Mouse (Mus musculus) embryo, embryonic 10.5 days (tissue): Measurements from ENCODE around the gene Arhgap10.

Source experiments
- DNase-seq: peaks from one replicate; pipeline ENCODE4 v3.0.0-alpha.2; 2015; ENCODE audit warnings: low spot score

Arhgap10 gene

DNA sequence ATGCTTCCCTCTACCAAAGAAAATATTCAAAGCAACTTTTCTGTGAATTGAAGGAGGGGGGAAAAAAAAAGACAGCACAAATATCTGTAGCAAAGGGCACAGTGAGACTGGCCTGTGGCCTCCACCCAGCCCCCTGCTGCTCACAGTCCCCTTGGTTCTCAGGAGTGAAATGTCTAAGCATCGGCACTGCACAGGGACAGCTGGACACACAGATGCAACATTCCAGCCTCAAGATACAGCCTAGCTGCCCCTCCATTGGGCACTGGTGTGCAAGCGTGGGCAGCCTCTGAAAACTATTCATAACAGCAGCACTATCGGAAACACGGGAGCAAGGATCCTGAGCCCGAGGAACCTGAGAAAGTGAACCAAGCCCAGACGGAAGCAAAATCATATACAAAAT, 113.7 kb downstream of the Arhgap10 start:
- no peak for DNase-seq

GRCm38 (mm10) chr8:77401934-77402333, 115.8 kb downstream of the Arhgap10 start:
- DNase-seq: no peak

GRCm38 (mm10) chr8:77401140-77401539, 116.6 kb downstream of the Arhgap10 start:
- no peak for DNase-seq

DNA sequence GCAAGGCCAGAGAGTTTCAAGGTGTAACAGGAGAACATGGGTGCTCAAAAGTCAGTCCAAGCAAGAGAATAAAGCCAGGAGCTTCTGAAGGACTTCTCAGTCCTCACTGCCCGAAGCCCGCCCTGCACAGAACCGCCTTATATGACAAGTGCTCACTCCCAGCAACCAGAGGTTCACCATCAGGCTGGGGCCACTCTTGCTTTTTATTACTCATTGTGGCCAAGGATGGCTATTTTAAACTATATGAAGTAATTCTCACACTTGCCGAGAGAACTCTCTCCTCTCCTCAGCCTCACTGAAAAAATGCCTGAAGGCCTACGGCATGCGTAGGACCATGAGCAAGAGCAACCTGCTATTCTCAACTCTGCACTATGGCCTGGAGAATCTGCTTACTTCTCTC, 133.7 kb downstream of the Arhgap10 start:
- no peak for DNase-seq

DNA sequence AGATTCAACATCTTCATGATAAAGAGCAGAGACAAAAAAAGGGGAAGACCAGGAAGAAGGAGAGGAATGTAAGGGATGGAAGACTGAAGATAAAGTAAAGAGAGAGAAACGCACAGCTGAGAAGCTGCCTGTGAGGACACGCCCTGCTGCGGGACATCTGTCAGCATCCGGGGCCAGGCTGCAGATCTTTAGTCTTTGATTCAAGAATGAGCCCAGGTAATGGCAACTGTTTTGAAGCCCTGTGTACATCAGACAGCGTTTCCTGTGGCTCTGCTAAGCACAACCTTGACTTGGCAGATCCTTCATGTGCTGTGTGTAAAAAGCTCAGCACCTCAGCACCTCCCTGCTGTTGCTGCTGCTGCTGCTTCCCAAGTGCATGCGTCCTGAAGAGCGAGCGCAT, 134.1 kb downstream of the Arhgap10 start:
- no peak for DNase-seq

GRCm38 (mm10) chr8:77380844-77381243, 136.9 kb downstream of the Arhgap10 start:
- DNase-seq: no peak

DNA sequence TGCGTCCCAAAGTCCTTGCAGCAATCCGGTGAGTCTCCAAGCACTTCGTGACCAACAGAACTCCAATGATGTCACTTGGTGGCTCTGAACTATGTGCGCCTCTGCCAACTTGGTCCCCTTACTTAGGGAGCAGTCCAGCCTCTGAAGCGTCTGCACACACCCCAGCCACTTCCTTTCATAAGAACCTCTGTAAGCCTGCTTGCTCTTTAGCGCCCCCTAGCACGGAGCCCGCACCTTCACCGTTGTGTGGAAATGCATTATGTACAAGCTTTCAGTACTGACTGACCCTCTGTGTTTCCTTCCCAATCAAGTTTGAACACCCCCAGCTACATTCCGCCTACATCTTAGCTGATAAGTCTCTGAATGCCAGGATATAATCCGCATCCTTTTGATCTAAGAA, 138.5 kb downstream of the Arhgap10 start:
- DNase-seq: peak; percentile 70

DNA sequence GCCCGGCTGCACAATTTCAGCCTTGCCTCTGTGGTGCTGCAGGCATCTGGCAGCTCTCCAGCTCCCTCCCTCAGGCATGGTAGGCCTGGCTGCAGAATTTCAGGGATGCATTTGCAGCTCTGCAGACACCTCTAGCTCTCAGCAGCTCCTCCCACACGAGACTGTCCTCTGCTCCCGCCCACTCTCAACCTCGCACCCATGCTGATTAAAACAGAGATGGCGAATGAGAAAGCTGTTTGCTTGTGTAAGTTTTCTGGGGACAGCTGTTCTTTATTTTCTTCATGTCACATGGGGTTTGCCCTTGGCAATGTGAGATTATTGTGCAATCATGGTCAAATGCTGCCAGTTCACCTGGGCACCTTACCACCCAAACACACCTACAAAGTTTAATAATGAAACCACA, 141.3 kb downstream of the Arhgap10 start:
- DNase-seq: no peak

DNA sequence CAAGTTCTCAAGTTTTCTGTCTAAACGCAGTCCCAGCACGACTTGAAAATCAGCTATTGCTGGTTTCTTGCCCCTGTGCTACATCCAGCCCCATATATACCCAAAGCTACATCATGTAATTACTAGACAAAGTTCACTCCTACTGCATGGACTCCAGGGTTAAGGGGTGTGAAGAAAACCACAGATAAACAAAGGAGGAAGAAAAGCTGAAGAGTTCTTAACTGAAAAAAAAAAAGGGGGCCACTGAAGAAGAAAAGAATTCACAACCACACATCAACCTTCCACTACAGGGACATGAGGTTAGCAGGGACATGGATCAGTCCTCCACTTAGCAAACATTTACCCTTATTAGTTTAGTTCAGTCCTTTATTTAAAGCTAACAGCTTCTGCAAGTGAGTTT, 141.8 kb downstream of the Arhgap10 start:
- DNase-seq: no peak

GRCm38 (mm10) chr8:77371006-77371405, 146.7 kb downstream of the Arhgap10 start:
- no peak for DNase-seq

DNA sequence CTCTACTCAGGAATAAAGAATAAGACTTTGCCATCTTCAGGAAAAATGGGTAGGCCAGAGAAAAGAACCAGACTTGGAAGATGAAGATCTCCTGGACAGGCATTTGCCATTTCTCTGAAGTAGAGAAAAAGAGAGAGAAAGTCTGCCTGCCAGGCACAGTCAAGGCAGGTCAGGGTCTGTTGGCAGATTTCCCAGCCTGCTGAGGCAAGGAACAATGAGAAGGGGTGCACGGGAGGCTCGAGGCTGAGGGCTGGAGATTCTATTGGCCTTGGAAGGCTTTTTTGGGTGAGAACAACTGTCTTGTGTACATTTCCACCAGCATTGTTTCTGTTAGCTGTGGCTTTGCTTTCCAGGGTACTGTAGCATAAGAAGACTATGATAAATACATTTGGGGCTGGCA, 147.4 kb downstream of the Arhgap10 start:
- DNase-seq: no peak

- no peak for DNase-seq
Observed at GRCm38 (mm10) chr8:77369671-77370070, 148.1 kb downstream of the Arhgap10 start.

DNA sequence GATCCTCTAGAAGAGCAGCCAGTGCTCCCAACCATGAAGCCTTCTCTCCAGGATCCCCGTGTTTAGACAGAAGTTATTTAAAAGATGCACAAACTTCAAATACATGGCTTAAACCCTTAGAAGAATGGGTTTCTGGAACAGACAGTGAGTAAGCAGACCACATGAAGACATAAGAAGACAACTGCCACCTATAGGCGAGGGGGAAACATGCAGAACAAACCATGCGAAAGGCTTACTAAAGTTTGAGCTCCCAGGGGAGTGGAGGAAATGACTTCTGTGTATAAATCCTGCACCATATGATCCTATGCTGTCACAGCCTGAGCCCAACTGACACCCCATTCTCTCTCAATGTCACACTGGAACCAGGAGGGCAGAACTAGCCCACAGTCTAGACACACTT, 150.7 kb downstream of the Arhgap10 start:
- peak; percentile 53 for DNase-seq

DNA sequence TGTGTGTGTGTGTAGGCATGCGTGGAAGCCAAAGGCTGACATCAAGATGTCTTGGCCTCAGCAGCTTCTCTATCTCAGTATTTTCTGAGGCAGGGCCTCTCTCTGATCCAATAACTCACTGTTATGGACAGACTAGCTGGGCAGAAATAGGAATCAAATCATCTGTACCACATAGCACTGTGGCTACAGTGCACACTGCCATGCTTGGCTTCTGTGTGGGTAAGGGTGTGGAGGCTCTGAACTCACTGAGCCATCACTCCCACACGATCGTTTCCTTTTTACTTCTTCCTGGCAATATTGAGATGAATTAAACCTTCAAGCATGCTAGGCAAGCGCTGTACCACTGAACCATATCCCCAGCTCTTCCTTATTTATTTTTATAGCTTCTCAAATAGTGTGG, 151.3 kb downstream of the Arhgap10 start:
- no peak for DNase-seq

- DNase-seq: no peak
Observed at GRCm38 (mm10) chr8:77365990-77366389, 151.8 kb downstream of the Arhgap10 start.

- no peak for DNase-seq
Observed at GRCm38 (mm10) chr8:77364472-77364871, 153.3 kb downstream of the Arhgap10 start.

DNA sequence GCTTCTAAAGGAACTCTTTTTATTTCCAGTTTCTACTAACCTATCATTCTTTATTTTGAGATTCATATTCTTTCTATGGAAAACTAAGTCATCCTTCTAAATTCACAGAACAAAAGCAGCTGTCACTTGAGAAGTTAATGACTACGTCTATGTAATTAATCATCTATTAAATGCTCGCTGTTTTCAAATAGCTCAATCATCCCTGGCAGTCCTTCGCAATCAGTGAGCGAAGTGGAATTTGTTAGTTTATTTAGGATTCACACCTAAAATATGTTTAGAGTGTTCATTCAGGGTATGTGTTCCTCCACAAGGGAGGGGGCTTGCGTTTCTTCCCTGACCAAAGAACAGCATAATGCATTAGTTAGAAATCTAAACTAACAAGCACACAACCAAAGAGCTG, 156.9 kb downstream of the Arhgap10 start:
- DNase-seq: no peak

GRCm38 (mm10) chr8:77360423-77360822, 157.3 kb downstream of the Arhgap10 start:
- no peak for DNase-seq

GRCm38 (mm10) chr8:77357126-77357525, 160.6 kb downstream of the Arhgap10 start:
- DNase-seq: no peak

- DNase-seq: no peak
Observed at GRCm38 (mm10) chr8:77355344-77355743, 162.4 kb downstream of the Arhgap10 start.

DNA sequence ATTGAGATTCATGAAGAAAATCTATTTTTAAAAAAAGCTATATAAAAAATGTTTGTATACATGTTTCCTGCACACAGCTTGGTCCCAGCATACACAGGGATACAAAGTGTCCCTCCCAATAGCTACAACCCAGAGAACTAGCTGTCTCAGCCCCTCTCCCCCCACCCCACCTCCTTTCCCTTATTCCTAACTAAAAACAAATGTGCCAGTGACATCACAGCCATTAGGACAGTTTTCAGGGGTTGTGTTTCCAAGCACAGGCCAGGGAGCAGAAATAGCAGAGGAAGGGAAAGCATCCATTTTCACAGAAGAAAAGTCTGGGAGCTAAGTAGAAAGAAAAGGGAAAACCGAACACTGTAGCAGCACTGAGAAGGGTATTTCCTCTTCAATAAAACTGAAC, 163.6 kb downstream of the Arhgap10 start:
- peak; percentile 39 for DNase-seq

DNA sequence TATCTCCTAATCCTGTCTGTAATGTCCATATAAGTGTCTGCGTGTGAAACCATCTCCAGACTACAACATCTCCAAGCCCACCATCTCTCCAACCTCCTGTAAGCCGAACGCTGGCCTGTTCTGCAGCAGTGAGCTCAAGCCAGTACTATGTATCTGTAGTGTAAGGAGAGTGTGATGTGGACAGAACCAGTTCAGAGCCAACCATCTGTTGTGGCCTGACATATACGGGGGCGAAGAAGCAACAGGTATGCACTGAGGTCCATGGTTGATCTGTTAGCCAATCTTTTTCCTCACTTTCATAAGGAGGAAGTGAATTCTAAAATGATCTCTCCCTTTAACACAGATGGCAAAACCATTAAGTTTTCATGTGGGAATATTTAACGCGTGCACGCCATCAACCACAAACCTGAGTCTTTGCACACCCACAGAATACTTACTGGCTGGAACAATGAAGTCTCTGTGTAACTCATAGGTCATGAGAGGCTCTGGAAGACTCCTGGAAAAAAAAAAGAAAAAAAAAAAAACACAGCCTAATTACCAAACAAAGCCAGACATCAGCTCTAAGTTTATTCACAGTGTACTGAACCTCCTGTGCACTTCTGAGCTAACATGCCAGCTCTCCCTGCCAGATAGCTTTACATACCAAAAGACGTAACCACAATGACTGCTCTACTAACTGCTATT, 166.4 kb downstream of the Arhgap10 start:
- DNase-seq: no peak

DNA sequence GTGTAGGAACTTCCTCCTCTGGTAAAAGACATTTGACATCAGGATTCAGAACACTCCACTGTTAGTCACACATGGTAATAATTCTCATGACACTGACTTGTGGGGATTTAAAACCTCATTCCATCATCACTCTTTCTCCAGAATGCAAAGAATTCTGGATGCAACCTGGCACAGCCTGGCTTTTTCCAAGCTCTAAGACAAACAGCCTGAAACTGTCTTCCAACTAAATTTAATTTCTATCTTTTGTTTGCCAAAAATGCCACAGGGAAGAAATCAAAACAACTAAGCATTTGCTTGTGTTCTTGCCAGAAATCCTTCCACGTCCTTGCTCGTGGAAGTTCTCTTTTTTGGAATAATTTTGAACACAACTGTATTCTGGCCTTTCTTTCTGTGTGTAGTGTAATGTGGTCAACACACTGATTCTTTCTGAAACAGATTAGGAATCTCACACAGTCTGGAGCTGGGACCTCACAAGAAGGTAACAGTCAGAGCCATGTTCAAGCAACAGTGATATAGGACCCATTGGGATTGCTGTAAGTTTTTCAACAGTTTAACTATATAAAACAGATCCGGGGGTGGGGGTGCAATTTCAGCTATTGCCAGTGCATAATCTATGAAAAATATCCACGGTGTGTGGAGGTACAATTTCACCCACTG, 167.5 kb downstream of the Arhgap10 start:
- DNase-seq: no peak

DNA sequence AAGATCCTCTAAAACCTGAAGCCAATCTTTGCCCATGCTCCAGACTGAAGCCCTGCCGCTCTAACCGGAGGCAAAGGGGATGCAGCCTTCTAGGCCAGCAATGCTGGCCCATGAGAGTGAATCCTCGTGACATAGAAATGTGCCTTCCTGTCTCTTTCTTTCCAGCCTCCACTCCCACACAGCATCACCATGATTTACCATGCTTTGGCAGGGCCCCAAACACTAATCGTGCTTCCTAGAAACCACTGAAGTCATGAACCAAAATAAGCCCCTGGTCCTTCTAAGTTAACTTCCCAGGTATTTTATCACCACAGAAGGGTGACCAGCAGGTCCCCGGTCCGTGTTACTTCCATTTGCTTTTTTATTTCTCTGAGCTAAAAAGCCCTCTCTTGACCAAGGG, 173.8 kb downstream of the Arhgap10 start:
- no peak for DNase-seq
